Mouse (Mus musculus) midbrain, embryonic 12.5 days (tissue): ENCODE measurements around the gene Rbm47. TPM values are rescaled to one million over a fixed set of nuclear protein-coding genes. Genes with fewer than 3 reads are reported as not detected.

Source experiments
- ATAC-seq: fragments of 200-750 bp; cut with Nextera tagmentation; 2 replicates; pipeline ENCODE4 v1.8.0; 2017; ENCODE audit warnings: low read depth, moderate TSS enrichment, moderate library complexity; ENCODE audit not compliant: low FRiP score
- H3K27ac ChIP-seq: fragments of 300-500 bp; sonication (generic); replicated peaks from 2 replicates; pipeline ENCODE4 v1.5.1; 2016; ENCODE audit warnings: mild to moderate bottlenecking
- H3K27me3 ChIP-seq: fragments of 300-500 bp; sonication (generic); 2 replicates; pipeline ENCODE4 v1.6.1; 2016; ENCODE audit warnings: mild to moderate bottlenecking
- H3K36me3 ChIP-seq: fragments of 300-500 bp; sonication (generic); 2 replicates; pipeline ENCODE4 v1.6.1; 2016
- H3K4me1 ChIP-seq: fragments of 300-500 bp; sonication (generic); 2 replicates; pipeline ENCODE4 v1.6.1; 2016
- H3K4me2 ChIP-seq: fragments of 300-500 bp; sonication (generic); replicated peaks from 2 replicates; pipeline ENCODE4 v1.6.1; 2016; ENCODE audit warnings: mild to moderate bottlenecking, moderate library complexity
- H3K4me3 ChIP-seq: fragments of 300-500 bp; sonication (generic); 2 replicates; pipeline ENCODE4 v1.5.1; 2016; ENCODE audit warnings: mild to moderate bottlenecking
- H3K9ac ChIP-seq: fragments of 300-500 bp; sonication (generic); replicated peaks from 2 replicates; pipeline ENCODE4 v1.6.1; 2016; ENCODE audit warnings: mild to moderate bottlenecking, moderate library complexity
- H3K9me3 ChIP-seq: fragments of 300-500 bp; sonication (generic); 2 replicates; pipeline ENCODE4 v1.6.1; 2016; ENCODE audit warnings: mild to moderate bottlenecking
- WGBS: fragments of 180-500 bp; shearing (Covaris S2); methylation state at CpG from one replicate; pipeline ENCODE4 v1.1.7; 2016; 5-methylcytosine and 5-hydroxymethylcytosine counted together
- polyA plus RNA-seq: library from polyadenylated mRNA; unstranded; fragments of >200 nt; fragmentation: Nextera tagmentation; extraction: Ambion mirVana; gene quantifications from 2 replicates; pipeline ENCODE4 v1.2.1, GENCODE M21; 2016

Gene Rbm47
- polyA plus RNA-seq, 1 experiment from 2014 or later = 2.6 TPM

- no peaks in the 10 kb centered on the region for H3K27me3 ChIP-seq
- no peak for ATAC-seq
- no peak overlapping the region for H3K27ac ChIP-seq
- no peak overlapping the region for H3K4me3 ChIP-seq
- H3K4me1 ChIP-seq = no peaks in the 10 kb centered on the region
- WGBS = 81% methylated on average over 14 of the region's 14 CpGs
- H3K4me2 ChIP-seq = no peak overlapping the region
- no peak overlapping the region for H3K9ac ChIP-seq
- H3K36me3 ChIP-seq = no peaks in the 10 kb centered on the region
- H3K9me3 ChIP-seq = no peaks in the 10 kb centered on the region
These were observed 58.2 kb downstream of the Rbm47 start for GRCm38 (mm10) chr5:66114751-66115150.

DNA sequence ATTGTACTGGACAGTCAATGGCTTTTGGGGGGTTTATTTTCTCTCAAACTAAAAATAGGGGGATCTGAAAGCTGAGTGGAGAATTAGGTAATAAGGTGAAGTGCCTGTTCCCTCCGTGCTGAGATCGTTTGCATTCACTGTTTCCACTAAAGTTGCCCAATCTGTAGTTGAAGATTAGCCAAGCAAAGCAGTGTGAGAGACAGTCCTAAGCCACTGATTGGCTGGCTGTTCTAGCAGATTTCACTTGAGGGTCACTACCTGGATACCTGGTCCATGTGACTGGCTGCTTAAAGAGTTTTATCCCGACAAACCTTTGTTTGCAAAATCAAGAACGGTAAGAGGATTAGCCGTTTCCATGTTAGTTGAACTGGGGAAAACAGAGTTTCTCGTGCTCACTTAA, 58.7 kb downstream of the Rbm47 start:
- Histone ChIP-seq H3K9me3 (no peaks in the 10 kb centered on the region), H3K27me3 (no peaks in the 10 kb centered on the region), H3K27ac (no peak overlapping the region), H3K4me1 (no peaks in the 10 kb centered on the region), H3K9ac (no peak overlapping the region), H3K4me3 (no peak overlapping the region), H3K4me2 (no peak overlapping the region), H3K36me3 (no peaks in the 10 kb centered on the region)
- WGBS = 43% methylated on average over 6 of the region's 6 CpGs
- no peak for ATAC-seq

DNA sequence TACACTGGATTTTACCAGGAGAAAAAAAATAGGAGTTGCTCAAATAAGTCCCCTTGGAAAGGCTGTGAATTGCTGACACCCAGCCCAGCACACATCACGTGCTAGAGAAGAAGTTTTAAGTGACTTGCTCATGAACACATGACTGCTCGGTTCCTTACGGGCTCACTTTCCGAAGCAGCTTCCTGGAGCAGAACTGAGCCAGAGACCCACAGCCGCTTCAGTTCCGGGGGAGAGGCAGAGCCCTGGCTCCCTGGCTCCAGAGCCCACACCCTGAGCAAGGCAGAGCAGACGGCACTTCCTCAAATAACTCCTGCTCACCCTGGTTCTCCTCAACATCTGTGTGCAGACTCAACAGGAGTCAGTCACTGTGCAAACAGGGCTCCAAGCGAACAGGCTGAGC, 60.9 kb downstream of the Rbm47 start:
- WGBS = 78% methylated on average over 8 of the region's 8 CpGs
- no peak for ATAC-seq
- no peak overlapping the region for H3K4me2 ChIP-seq
- no peaks in the 10 kb centered on the region for H3K27me3 ChIP-seq
- no peaks in the 10 kb centered on the region for H3K36me3 ChIP-seq
- no peak overlapping the region for H3K9ac ChIP-seq
- no peak overlapping the region for H3K4me3 ChIP-seq
- H3K9me3 ChIP-seq = no peaks in the 10 kb centered on the region
- no peak overlapping the region for H3K27ac ChIP-seq
- H3K4me1 ChIP-seq = no peaks in the 10 kb centered on the region

- Histone ChIP-seq H3K36me3 (no peaks in the 10 kb centered on the region), H3K27ac (no peak overlapping the region), H3K4me3 (no peak overlapping the region), H3K9me3 (no peaks in the 10 kb centered on the region), H3K27me3 (no peaks in the 10 kb centered on the region), H3K4me1 (no peaks in the 10 kb centered on the region), H3K9ac (no peak overlapping the region), H3K4me2 (no peak overlapping the region)
- ATAC-seq = no peak
- WGBS = 88% methylated on average over 9 of the region's 9 CpGs
These were observed 66.5 kb downstream of the Rbm47 start for GRCm38 (mm10) chr5:66106372-66106771.

DNA sequence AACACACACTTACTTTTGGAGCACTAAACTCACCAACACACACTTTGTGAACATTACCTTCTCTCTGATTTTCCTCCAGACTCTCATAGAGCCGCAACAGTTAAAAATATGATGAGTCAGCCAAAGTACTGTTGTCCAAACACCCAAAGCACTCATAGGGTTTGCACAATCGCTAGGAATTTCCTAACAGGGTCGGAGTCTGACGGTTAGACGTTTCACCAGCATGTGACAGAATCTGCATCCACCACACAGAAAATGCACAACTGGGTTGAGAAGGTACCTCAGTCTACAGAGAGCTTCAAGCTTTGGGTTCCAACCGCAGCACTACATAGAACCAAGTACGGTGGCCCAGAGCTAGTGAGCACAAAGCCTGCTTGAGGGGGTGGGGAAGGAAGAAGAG, 67.0 kb downstream of the Rbm47 start:
- Histone ChIP-seq H3K4me1 (no peaks in the 10 kb centered on the region), H3K4me2 (no peak overlapping the region), H3K9me3 (no peaks in the 10 kb centered on the region), H3K9ac (no peak overlapping the region), H3K36me3 (no peaks in the 10 kb centered on the region), H3K27ac (no peak overlapping the region), H3K27me3 (no peaks in the 10 kb centered on the region), H3K4me3 (no peak overlapping the region)
- WGBS = 90% methylated on average over 7 of the region's 7 CpGs
- ATAC-seq = no peak

DNA sequence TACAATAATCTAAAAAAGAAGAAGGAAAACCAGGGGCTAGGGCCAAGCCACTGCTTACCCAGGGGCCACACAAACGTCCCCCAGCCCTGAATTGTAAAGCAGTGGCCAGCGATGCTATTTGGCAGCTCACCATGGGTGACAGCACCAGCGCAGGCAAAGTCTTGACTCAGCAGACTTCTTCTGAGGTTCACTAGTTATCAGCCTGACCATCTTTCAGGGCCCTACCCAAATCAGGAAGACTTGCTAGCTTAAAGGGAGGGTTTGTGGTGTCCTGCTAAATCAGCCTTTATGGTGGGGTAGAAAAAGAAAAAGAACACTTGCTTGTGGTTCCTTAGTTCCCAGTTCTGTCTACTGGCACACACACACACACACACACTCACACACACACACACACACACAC, 67.6 kb downstream of the Rbm47 start:
- Histone ChIP-seq H3K4me3 (no peak overlapping the region), H3K9me3 (no peaks in the 10 kb centered on the region), H3K4me1 (no peaks in the 10 kb centered on the region), H3K36me3 (no peaks in the 10 kb centered on the region), H3K27me3 (no peaks in the 10 kb centered on the region), H3K27ac (no peak overlapping the region), H3K9ac (no peak overlapping the region), H3K4me2 (no peak overlapping the region)
- ATAC-seq = no peak
- WGBS = 86% methylated on average over 3 of the region's 3 CpGs

DNA sequence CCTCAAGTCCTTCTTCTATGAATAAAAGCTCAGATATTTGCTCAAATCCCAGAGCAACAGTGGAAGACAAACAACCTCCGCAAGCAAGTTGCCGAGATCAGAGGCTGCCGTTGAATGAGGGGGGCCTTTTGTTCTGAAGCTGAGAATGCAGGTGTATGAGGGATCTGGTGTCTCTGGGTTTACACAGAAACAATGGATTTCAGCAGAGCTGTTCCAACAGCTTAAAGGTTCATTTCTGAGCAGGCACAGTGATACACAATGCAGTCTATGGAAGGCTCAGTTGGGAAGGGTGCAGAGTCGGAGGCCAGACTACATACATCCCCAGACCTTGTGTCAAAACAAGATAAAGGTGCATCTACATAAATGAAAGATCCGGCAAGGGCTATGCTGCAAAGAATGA, 69.5 kb downstream of the Rbm47 start:
- Histone ChIP-seq H3K4me3 (no peak overlapping the region), H3K36me3 (no peaks in the 10 kb centered on the region), H3K27me3 (no peaks in the 10 kb centered on the region), H3K4me2 (no peak overlapping the region), H3K27ac (no peak overlapping the region), H3K4me1 (no peaks in the 10 kb centered on the region), H3K9ac (no peak overlapping the region), H3K9me3 (no peaks in the 10 kb centered on the region)
- no peak for ATAC-seq
- WGBS = 59% methylated on average over 5 of the region's 5 CpGs

GRCm38 (mm10) chr5:66102821-66103220, 70.1 kb downstream of the Rbm47 start:
- Histone ChIP-seq H3K9me3 (no peaks in the 10 kb centered on the region), H3K27me3 (no peaks in the 10 kb centered on the region), H3K4me1 (no peaks in the 10 kb centered on the region), H3K4me2 (no peak overlapping the region), H3K36me3 (no peaks in the 10 kb centered on the region), H3K4me3 (no peak overlapping the region), H3K27ac (no peak overlapping the region), H3K9ac (no peak overlapping the region)
- ATAC-seq = no peak
- whole genome bisulfite sequencing = 85% methylated on average over 3 of the region's 3 CpGs

- WGBS = 77% methylated on average over 3 of the region's 3 CpGs
- no peak overlapping the region for H3K4me3 ChIP-seq
- H3K9ac ChIP-seq = no peak overlapping the region
- H3K27me3 ChIP-seq = no peaks in the 10 kb centered on the region
- H3K36me3 ChIP-seq = no peaks in the 10 kb centered on the region
- ATAC-seq = no peak
- no peaks in the 10 kb centered on the region for H3K4me1 ChIP-seq
- no peak overlapping the region for H3K27ac ChIP-seq
- no peaks in the 10 kb centered on the region for H3K9me3 ChIP-seq
- no peak overlapping the region for H3K4me2 ChIP-seq
These were observed 71.3 kb downstream of the Rbm47 start for GRCm38 (mm10) chr5:66101577-66101976.

DNA sequence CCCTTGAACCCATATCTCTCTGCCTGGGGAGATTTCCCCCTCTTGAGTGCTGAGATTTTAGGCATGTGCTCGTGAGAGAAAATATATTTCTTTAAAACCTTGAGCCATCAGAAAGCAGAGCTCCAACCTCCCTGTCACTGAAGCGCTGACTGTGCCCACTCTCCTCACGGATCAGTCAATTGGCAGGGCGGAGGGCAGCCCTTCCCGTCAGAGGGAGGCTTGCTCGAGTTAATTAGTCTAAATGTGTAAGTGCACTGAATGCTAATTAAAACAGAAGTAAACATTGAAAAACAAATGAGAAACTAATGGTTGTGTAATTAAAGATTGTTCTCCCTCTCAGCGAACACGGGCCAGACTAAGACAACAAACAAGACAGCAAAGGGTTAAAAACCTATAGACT, 72.6 kb downstream of the Rbm47 start:
- no peak for ATAC-seq
- no peak overlapping the region for H3K4me2 ChIP-seq
- H3K4me1 ChIP-seq = no peaks in the 10 kb centered on the region
- WGBS = 79% methylated on average over 8 of the region's 8 CpGs
- H3K27me3 ChIP-seq = no peaks in the 10 kb centered on the region
- H3K9me3 ChIP-seq = no peaks in the 10 kb centered on the region
- H3K27ac ChIP-seq = no peak overlapping the region
- H3K4me3 ChIP-seq = no peak overlapping the region
- H3K9ac ChIP-seq = no peak overlapping the region
- no peaks in the 10 kb centered on the region for H3K36me3 ChIP-seq

GRCm38 (mm10) chr5:66098094-66098871, 74.6 kb downstream of the Rbm47 start:
- H3K4me3 ChIP-seq = no peak overlapping the region
- H3K9me3 ChIP-seq = no peaks in the 10 kb centered on the region
- ATAC-seq = no peak
- whole genome bisulfite sequencing = 90% methylated on average over 7 of the region's 7 CpGs
- no peak overlapping the region for H3K4me2 ChIP-seq
- H3K9ac ChIP-seq = no peak overlapping the region
- no peak overlapping the region for H3K27ac ChIP-seq
- no peaks in the 10 kb centered on the region for H3K27me3 ChIP-seq
- H3K4me1 ChIP-seq = no peaks in the 10 kb centered on the region
- H3K36me3 ChIP-seq = no peaks in the 10 kb centered on the region

- H3K36me3 ChIP-seq = no peaks in the 10 kb centered on the region
- H3K4me3 ChIP-seq = no peak overlapping the region
- no peak overlapping the region for H3K4me2 ChIP-seq
- WGBS = 88% methylated on average over 6 of the region's 6 CpGs
- no peak for ATAC-seq
- H3K27me3 ChIP-seq = no peaks in the 10 kb centered on the region
- no peak overlapping the region for H3K9ac ChIP-seq
- no peaks in the 10 kb centered on the region for H3K9me3 ChIP-seq
- H3K4me1 ChIP-seq = no peaks in the 10 kb centered on the region
- H3K27ac ChIP-seq = no peak overlapping the region
These were observed 76.8 kb downstream of the Rbm47 start for GRCm38 (mm10) chr5:66096081-66096480.

GRCm38 (mm10) chr5:66095166-66095565, 77.8 kb downstream of the Rbm47 start:
- no peak overlapping the region for H3K27ac ChIP-seq
- H3K9ac ChIP-seq = no peak overlapping the region
- no peak overlapping the region for H3K4me3 ChIP-seq
- H3K27me3 ChIP-seq = no peaks in the 10 kb centered on the region
- no peaks in the 10 kb centered on the region for H3K36me3 ChIP-seq
- WGBS = 69% methylated on average over 6 of the region's 6 CpGs
- H3K9me3 ChIP-seq = no peaks in the 10 kb centered on the region
- H3K4me1 ChIP-seq = no peaks in the 10 kb centered on the region
- ATAC-seq = no peak
- H3K4me2 ChIP-seq = no peak overlapping the region
